Mouse (Mus musculus) layer of hippocampus, adult 11-12 months (tissue): ENCODE measurements around the gene Mcpt4.
"Not testable (repeated sequence)": the region's sequence is repeated elsewhere in the genome, so short reads cannot be mapped to it uniquely, and the experiment has no call there.

Source experiments
- DNase-seq: peaks from one replicate; pipeline ENCODE4 v3.0.0; 2022; ENCODE audit warnings: low spot score

The Mcpt4 gene

GRCm38 (mm10) chr14:56062213-56062612, at the start of gene Mcpt4:
TSS of gene Mcpt4 (minus strand) at chr14:56062313.
- DNase-seq = not testable (repeated sequence)

- no peak for DNase-seq
These were observed 43.5 kb upstream of the Mcpt4 start for GRCm38 (mm10) chr14:56105447-56106180.

GRCm38 (mm10) chr14:56105016-56105415, 42.9 kb upstream of the Mcpt4 start:
- no peak for DNase-seq

- no peak for DNase-seq
These were observed 41.3 kb upstream of the Mcpt4 start for GRCm38 (mm10) chr14:56103452-56103851.

- DNase-seq = no peak
These were observed 40.3 kb upstream of the Mcpt4 start, which contains the start of gene Ctsg for GRCm38 (mm10) chr14:56102386-56102785. TSS of gene Ctsg (minus strand) at chr14:56102574.

- DNase-seq = no peak
These were observed 36.8 kb upstream of the Mcpt4 start for GRCm38 (mm10) chr14:56098940-56099339.

GRCm38 (mm10) chr14:56097597-56097996, 35.5 kb upstream of the Mcpt4 start:
- DNase-seq = no peak

- DNase-seq = no peak
These were observed 31.2 kb upstream of the Mcpt4 start for GRCm38 (mm10) chr14:56093353-56093752.

- no peak for DNase-seq
These were observed 24.6 kb upstream of the Mcpt4 start for GRCm38 (mm10) chr14:56086711-56087110.

GRCm38 (mm10) chr14:56085167-56085566, 23.1 kb upstream of the Mcpt4 start, which contains the start of gene Mcpt8:
TSS of gene Mcpt8 (minus strand) at chr14:56085273.
- DNase-seq = no peak

GRCm38 (mm10) chr14:56082016-56082415, 19.9 kb upstream of the Mcpt4 start:
- DNase-seq = no peak

GRCm38 (mm10) chr14:56057722-56058121, 4.4 kb downstream of the Mcpt4 start:
- DNase-seq = no peak

GRCm38 (mm10) chr14:56055408-56055807, 6.7 kb downstream of the Mcpt4 start:
- DNase-seq = no peak

GRCm38 (mm10) chr14:56041792-56042191, 20.3 kb downstream of the Mcpt4 start, which contains the start of gene Mcpt2:
TSS of gene Mcpt2 (plus strand) at chr14:56042041.
- not testable (repeated sequence) for DNase-seq

GRCm38 (mm10) chr14:56034433-56034832, 27.7 kb downstream of the Mcpt4 start:
- no peak for DNase-seq

GRCm38 (mm10) chr14:56030395-56030794, 31.7 kb downstream of the Mcpt4 start, which contains the start of gene Mcpt9:
TSS of gene Mcpt9 (minus strand) at chr14:56030495.
- not testable (repeated sequence) for DNase-seq

GRCm38 (mm10) chr14:56021305-56021704, 40.8 kb downstream of the Mcpt4 start:
- not testable (repeated sequence) for DNase-seq

GRCm38 (mm10) chr14:56019446-56019845, 42.7 kb downstream of the Mcpt4 start:
- DNase-seq = no peak

- not testable (repeated sequence) for DNase-seq
These were observed 44.4 kb downstream of the Mcpt4 start, which contains the start of gene Mcpt1 for GRCm38 (mm10) chr14:56017671-56018070. TSS of gene Mcpt1 (plus strand) at chr14:56017971.

- no peak for DNase-seq
These were observed 48.2 kb downstream of the Mcpt4 start for GRCm38 (mm10) chr14:56013924-56014323.

GRCm38 (mm10) chr14:56013147-56013546, 49.0 kb downstream of the Mcpt4 start:
- no peak for DNase-seq
